Mouse (Mus musculus) hindbrain, embryonic 11.5 days (tissue): ENCODE data around the gene Fosl2. TPM values are rescaled to one million over a fixed set of nuclear protein-coding genes. Genes with fewer than 3 reads are reported as not detected.
A peak's percentile ranks its signal among the peaks of the same experiment; 100 is the strongest.

Source experiments
- ATAC-seq: fragments of 200-750 bp; cut with Nextera tagmentation; 2 replicates; pipeline ENCODE4 v1.8.0; 2017; ENCODE audit warnings: mild to moderate bottlenecking, moderate TSS enrichment, moderate library complexity; ENCODE audit not compliant: low FRiP score
- DNase-seq: peaks from one replicate; pipeline ENCODE4 v3.0.0-alpha.2; 2015; ENCODE audit warnings: low spot score
- H3K27ac ChIP-seq: fragments of 300-500 bp; sonication (generic); 2 replicates; pipeline ENCODE4 v1.5.1; 2014; ENCODE audit warnings: mild to moderate bottlenecking, low read depth, low read length
- H3K27me3 ChIP-seq: fragments of 300-500 bp; sonication (generic); 2 replicates; pipeline ENCODE4 v1.6.1; 2014; ENCODE audit warnings: mild to moderate bottlenecking, low read length, moderate library complexity, mixed read lengths; ENCODE audit not compliant: control insufficient read depth, insufficient read depth
- H3K36me3 ChIP-seq: fragments of 300-500 bp; sonication (generic); 2 replicates; pipeline ENCODE4 v1.6.1; 2014; ENCODE audit warnings: mild to moderate bottlenecking, low read length, moderate library complexity, mixed read lengths; ENCODE audit not compliant: control insufficient read depth, insufficient read depth
- H3K4me1 ChIP-seq: fragments of 300-500 bp; sonication (generic); replicated peaks from 2 replicates; pipeline ENCODE4 v1.6.1; 2014; ENCODE audit warnings: low read length, mixed read lengths; ENCODE audit not compliant: control insufficient read depth, insufficient read depth
- H3K4me2 ChIP-seq: fragments of 300-500 bp; sonication (generic); replicated peaks from 2 replicates; pipeline ENCODE4 v1.6.1; 2014; ENCODE audit warnings: mild to moderate bottlenecking, low read depth, low read length
- H3K4me3 ChIP-seq: fragments of 300-500 bp; sonication (generic); 2 replicates; pipeline ENCODE4 v1.5.1; 2014; ENCODE audit warnings: low read depth, low read length
- H3K9ac ChIP-seq: fragments of 300-500 bp; sonication (generic); 2 replicates; pipeline ENCODE4 v1.6.1; 2014; ENCODE audit warnings: low read depth, low read length
- H3K9me3 ChIP-seq: fragments of 300-500 bp; sonication (generic); 2 replicates; pipeline ENCODE4 v1.6.1; 2016; ENCODE audit warnings: low read length; ENCODE audit not compliant: control insufficient read depth
- WGBS: fragments of 180-500 bp; shearing (Covaris S2); extraction: QIAGEN DNeasy Blood & Tissue Kit; methylation state at CpG from one replicate; pipeline ENCODE4 v1.1.7; 2014; 5-methylcytosine and 5-hydroxymethylcytosine counted together
- polyA plus RNA-seq: library from polyadenylated mRNA; unstranded; fragments of >200 nt; fragmentation: Nextera tagmentation; extraction: Ambion mirVana; gene quantifications from 2 replicates; pipeline ENCODE4 v1.2.1, GENCODE M21; 2014

The Fosl2 gene
- polyA plus RNA-seq, 1 experiment from 2014 or later: 1.1 TPM

GRCm38 (mm10) chr5:32127226-32127625, 8.4 kb upstream of the Fosl2 start:
- peaks cover 7% of the 10 kb centered on the region for H3K27me3 ChIP-seq
- no peak overlapping the region for H3K4me2 ChIP-seq
- 64% methylated on average over 3 of the region's 3 CpGs for WGBS
- ATAC-seq (no peak), DNase-seq (no peak)
- H3K9me3 ChIP-seq: no peaks in the 10 kb centered on the region
- no peaks in the 10 kb centered on the region for H3K36me3 ChIP-seq
- no peak overlapping the region for H3K9ac ChIP-seq
- no peak overlapping the region for H3K27ac ChIP-seq
- no peaks in the 10 kb centered on the region for H3K4me1 ChIP-seq
- no peak overlapping the region for H3K4me3 ChIP-seq

DNA sequence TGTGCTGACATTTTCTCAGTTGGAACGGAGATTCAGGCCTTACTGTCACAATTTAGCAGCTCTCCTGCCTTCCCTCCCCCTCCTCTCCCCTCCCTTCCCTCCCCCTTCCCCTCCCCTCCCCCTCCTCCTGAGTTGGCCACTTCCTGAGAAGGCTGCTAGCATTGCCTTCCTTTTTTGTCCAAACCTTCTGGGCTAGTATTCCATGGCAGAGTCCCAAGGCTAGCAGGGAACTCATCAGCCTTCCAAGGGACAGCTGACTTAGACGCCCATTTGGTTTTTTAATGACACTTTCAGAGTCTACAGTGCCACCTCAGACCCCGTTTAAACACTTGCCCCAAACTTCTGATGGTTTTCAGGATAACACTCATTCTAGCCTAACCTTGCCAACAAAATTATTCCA, 7.7 kb upstream of the Fosl2 start:
- no peak overlapping the region for H3K27ac ChIP-seq
- H3K9ac ChIP-seq: no peak overlapping the region
- ATAC-seq (no peak), DNase-seq (no peak)
- no peaks in the 10 kb centered on the region for H3K36me3 ChIP-seq
- H3K4me2 ChIP-seq: no peak overlapping the region
- H3K9me3 ChIP-seq: no peaks in the 10 kb centered on the region
- peaks cover 10% of the 10 kb centered on the region for H3K27me3 ChIP-seq
- no peak overlapping the region for H3K4me3 ChIP-seq
- H3K4me1 ChIP-seq: no peaks in the 10 kb centered on the region
- WGBS: 67% methylated on average over 3 of the region's 3 CpGs

DNA sequence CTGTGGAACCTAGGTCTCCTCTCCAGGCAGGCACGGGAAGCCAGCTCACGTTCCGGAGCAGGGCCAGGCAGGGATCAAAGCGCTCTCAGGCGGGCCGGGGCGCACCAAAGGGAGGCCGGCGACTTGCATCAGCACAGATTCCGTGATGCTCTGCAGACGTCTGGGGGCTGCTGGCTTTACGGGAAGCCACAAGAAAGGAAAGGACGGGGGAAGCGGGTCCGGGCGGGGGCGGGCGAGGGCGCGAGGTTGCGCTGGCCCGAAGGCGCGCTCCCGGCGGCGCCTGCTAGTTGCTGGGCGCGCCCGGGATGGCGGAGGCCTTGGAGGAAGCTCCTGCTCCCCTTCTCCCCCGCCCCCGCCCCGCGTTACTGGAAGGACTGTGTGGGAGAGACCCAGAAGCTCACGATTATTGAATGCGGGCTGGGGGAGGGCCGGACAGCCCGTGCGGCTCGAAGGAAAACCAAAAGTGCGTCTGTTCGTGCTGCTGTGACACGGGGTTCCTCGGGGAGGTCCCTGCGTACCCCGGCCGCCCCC, 2.6 kb upstream of the Fosl2 start:
- peak overlapping the region; percentile 62 for H3K9ac ChIP-seq
- peak; percentile 70 for DNase-seq
- H3K4me2 ChIP-seq: peak overlapping the region; percentile 93
- peaks cover 45% of the 10 kb centered on the region for H3K27me3 ChIP-seq
- under 1% methylated on average over 19 of the region's 48 CpGs for WGBS
- H3K36me3 ChIP-seq: no peaks in the 10 kb centered on the region
- no peaks in the 10 kb centered on the region for H3K9me3 ChIP-seq
- H3K4me1 ChIP-seq: peaks cover 3% of the 10 kb centered on the region; the same call in 1 of the 2 replicates
- peak overlapping the region; percentile 47 for H3K4me3 ChIP-seq
- peak; percentile 50 for ATAC-seq
- H3K27ac ChIP-seq: 0 out of 2 replicates have a peak overlapping the region, but pooled peaks have one; percentile 24

DNA sequence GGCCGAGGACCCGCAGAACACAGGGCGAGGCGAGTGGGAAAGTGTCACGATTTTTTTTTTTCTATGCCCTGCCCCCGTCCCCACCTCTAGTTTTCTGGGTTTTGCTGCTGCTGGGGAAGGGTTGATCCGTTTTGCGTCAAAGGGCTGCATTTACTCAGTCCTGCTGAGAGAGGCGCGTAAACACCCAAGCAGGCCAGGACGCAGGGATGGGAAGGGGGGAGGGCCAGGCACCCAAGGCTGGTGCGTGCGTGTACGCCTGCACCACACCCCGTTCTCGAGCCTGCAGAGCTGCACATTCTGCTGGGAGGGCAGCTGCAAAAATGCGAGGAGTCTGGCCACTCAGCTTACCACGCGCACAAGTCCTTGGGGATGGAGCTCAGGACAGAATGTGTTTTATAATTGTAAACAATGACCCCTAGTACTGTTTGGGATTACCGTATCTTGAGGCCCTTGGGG, 2.0 kb upstream of the Fosl2 start:
- ATAC-seq: peak; percentile 36; the same call in 1 of the 2 replicates
- H3K27ac ChIP-seq: no peak overlapping the region
- 0% methylated on average over 20 of the region's 20 CpGs for WGBS

DNA sequence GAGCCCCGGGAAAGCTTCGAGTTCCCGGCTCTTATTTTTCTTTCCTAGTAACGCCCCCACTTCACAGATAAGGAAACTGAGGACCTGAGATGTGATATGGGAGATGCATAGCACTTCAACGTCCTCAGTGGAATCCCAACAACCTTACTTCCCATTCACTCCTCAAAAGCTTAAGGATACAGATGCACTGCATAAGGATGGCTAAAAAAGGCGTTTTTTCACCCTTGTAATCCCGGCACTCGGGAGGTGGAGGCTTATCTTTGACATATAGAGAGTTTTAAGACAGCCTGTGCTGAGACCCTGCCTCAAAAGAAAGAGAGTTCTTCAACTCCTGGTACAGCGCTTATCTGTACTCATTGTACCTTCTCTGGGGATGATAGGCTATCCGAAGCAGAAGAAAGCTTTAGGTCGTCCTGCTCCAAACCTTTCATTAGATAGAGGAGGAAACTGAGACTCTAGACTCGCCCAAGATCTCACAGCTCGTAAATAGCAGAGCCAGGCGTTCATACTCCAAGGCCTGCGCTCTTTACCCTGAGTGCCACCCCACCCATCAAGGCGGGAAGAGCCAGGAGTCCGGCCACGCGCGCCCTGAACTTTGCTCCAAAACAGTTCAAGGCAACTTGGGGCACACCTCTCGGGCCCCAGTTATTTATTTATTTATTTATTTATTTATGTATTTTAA, 1.4 kb upstream of the Fosl2 start:
- peaks cover 45% of the 10 kb centered on the region for H3K27me3 ChIP-seq
- no peaks in the 10 kb centered on the region for H3K36me3 ChIP-seq
- WGBS: 2% methylated on average over 21 of the region's 21 CpGs
- H3K9me3 ChIP-seq: no peaks in the 10 kb centered on the region
- H3K4me1 ChIP-seq: peaks cover 3% of the 10 kb centered on the region; the same call in 1 of the 2 replicates
- no peak overlapping the region; the same call in 1 of the 2 replicates for H3K9ac ChIP-seq
- peak overlapping the region; percentile 93 for H3K4me2 ChIP-seq
- peak overlapping the region; percentile 47 for H3K4me3 ChIP-seq
- no peak for ATAC-seq
- DNase-seq: peak; percentile 48
- H3K27ac ChIP-seq: no peak overlapping the region

More for the DNA sequence above, 2.0 kb upstream of the Fosl2 start:
- peak overlapping the region; percentile 62 for H3K9ac ChIP-seq
- peaks cover 3% of the 10 kb centered on the region; the same call in 1 of the 2 replicates for H3K4me1 ChIP-seq
- peaks cover 45% of the 10 kb centered on the region for H3K27me3 ChIP-seq
- no peaks in the 10 kb centered on the region for H3K36me3 ChIP-seq
- peak overlapping the region; percentile 93 for H3K4me2 ChIP-seq
- peak; percentile 69 for DNase-seq
- peak overlapping the region; percentile 47 for H3K4me3 ChIP-seq
- H3K9me3 ChIP-seq: no peaks in the 10 kb centered on the region

- 0% methylated on average over 34 of the region's 54 CpGs for WGBS
- peak; percentile 81 for DNase-seq
Observed at GRCm38 (mm10) chr5:32134903-32135335, 682 bp upstream of the Fosl2 start.

GRCm38 (mm10) chr5:32136301-32136863, 781 bp downstream of the Fosl2 start:
- DNase-seq (peak; percentile 61), ATAC-seq (no peak)

More at GRCm38 (mm10) chr5:32134903-32135335, 682 bp upstream of the Fosl2 start:
- Histone ChIP-seq H3K9ac (peak overlapping the region; percentile 25; the same call in 1 of the 2 replicates), H3K27ac (peak overlapping the region; percentile 6), H3K9me3 (no peaks in the 10 kb centered on the region), H3K4me3 (peak overlapping the region; percentile 41), H3K4me1 (peaks cover 3% of the 10 kb centered on the region; the same call in 1 of the 2 replicates), H3K27me3 (peaks cover 45% of the 10 kb centered on the region), H3K36me3 (no peaks in the 10 kb centered on the region), H3K4me2 (peak overlapping the region; percentile 93)
- ATAC-seq: peak; percentile 56

DNA sequence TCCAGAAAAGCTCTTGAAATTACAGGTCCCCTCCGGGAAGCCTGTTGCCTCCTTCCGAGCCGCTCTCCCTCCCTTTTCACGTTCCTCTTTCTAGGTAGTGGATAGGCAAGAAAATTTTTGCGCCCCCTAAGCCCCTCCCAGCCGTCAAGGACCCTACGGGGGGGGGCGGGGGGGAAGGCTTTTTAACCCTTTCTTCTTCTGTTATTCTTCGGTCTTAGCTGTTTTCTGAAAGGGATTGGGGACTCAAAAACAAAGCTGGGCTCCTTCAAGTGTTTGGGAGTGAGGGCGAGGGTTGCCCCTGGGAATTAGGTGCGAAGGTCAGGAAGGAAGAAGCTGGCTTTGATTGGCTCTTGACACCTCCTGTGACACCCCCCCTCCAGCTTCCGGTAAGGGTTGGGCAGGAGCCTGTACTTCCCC, 1.5 kb downstream of the Fosl2 start:
- Histone ChIP-seq H3K27me3 (peaks cover 39% of the 10 kb centered on the region), H3K4me3 (peak overlapping the region; percentile 41), H3K36me3 (no peaks in the 10 kb centered on the region), H3K27ac (no peak overlapping the region), H3K9me3 (no peaks in the 10 kb centered on the region), H3K9ac (no peak overlapping the region), H3K4me1 (peaks cover 3% of the 10 kb centered on the region; the same call in 1 of the 2 replicates), H3K4me2 (peak overlapping the region; percentile 93)
- ATAC-seq (no peak), DNase-seq (no peak)
- under 1% methylated on average over 12 of the region's 12 CpGs for WGBS

More at GRCm38 (mm10) chr5:32136301-32136863, 781 bp downstream of the Fosl2 start:
- under 1% methylated on average over 57 of the region's 63 CpGs for WGBS
- Histone ChIP-seq H3K27me3 (peaks cover 43% of the 10 kb centered on the region), H3K9me3 (no peaks in the 10 kb centered on the region), H3K36me3 (no peaks in the 10 kb centered on the region), H3K4me1 (peaks cover 3% of the 10 kb centered on the region; the same call in 1 of the 2 replicates), H3K4me3 (peak overlapping the region; percentile 41), H3K9ac (peak overlapping the region; percentile 25), H3K27ac (no peak overlapping the region), H3K4me2 (peak overlapping the region; percentile 93)
